Mouse (Mus musculus) heart, postnatal 0 days (tissue): ENCODE measurements around the gene Taar5.

Experiments used
- CTCF ChIP-seq: IDR thresholded peaks from 2 replicates; pipeline ENCODE4 v1.5.1; 2016; ENCODE audit warnings: antibody characterized with exemption, control low read depth, low read depth
- EP300 ChIP-seq: IDR thresholded peaks from 2 replicates; pipeline ENCODE4 v1.6.1; 2016; ENCODE audit warnings: antibody characterized with exemption, low read depth

DNA sequence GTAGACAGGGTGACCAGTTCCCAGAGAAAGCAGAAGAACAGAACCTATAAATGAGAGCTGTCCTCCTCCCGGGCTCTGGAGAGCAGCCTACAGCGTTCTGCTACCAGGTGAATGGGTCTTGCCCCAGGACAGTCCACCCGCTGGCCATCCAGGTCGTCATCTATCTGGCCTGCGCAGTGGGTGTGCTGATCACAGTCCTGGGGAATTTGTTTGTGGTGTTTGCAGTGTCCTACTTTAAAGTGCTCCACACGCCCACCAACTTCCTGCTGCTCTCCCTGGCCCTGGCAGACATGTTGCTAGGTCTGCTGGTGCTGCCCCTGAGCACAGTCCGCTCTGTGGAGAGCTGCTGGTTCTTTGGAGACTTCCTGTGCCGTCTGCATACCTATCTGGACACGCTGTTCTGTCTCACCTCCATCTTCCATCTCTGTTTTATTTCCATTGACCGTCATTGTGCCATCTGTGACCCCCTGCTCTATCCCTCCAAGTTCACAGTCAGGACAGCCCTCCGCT lies at the start of gene Taar5:
- TF ChIP-seq EP300 = no peak
- no peak for TF ChIP-seq CTCF
